In genomic region chr5:31241522-31242034, GRCm38 (mm10) we compare ENCODE assay signal across 7 mouse cellular contexts. TPM values are rescaled to one million over a fixed set of nuclear protein-coding genes. Genes with fewer than 3 reads are reported as not detected.
DNase-seq lines count a peak whose midpoint lies in the region; ATAC-seq lines count a peak whose summit lies in the region.

No protein-coding gene starts in this region.

- H3K9ac ChIP-seq in limb, embryonic 13.5 days: peak overlapping the region; percentile 98
- peak overlapping the region; percentile 99 for H3K9ac ChIP-seq in stomach, embryonic 15.5 days

- H3K27me3 ChIP-seq in megakaryocyte, embryonic 14.5 days (replicated peaks): peaks cover 2% of the 10 kb centered on the region
- H3K27me3 ChIP-seq in erythroblast, embryonic 14.5 days (ENCODE audit: control insufficient read depth): peaks cover 2% of the 10 kb centered on the region; the same call in 1 of the 2 replicates
- H3K27me3 ChIP-seq in limb, embryonic 13.5 days: no peaks in the 10 kb centered on the region
- no peaks in the 10 kb centered on the region for H3K27me3 ChIP-seq in stomach, embryonic 15.5 days (replicated peaks)

- peaks cover 4% of the 10 kb centered on the region for H3K9me3 ChIP-seq in megakaryocyte, embryonic 14.5 days
- H3K9me3 ChIP-seq in erythroblast, embryonic 14.5 days (ENCODE audit: control insufficient read depth, low read length): no peaks in the 10 kb centered on the region
- no peaks in the 10 kb centered on the region for H3K9me3 ChIP-seq in limb, embryonic 13.5 days
- H3K9me3 ChIP-seq in stomach, embryonic 15.5 days: no peaks in the 10 kb centered on the region

- peak overlapping the region; percentile 95 for H3K4me3 ChIP-seq in megakaryocyte, embryonic 14.5 days (replicated peaks)
- H3K4me3 ChIP-seq in erythroblast, embryonic 14.5 days (replicated peaks): peak overlapping the region; percentile 94
- H3K4me3 ChIP-seq in limb, embryonic 13.5 days: peak overlapping the region; percentile 91
- H3K4me3 ChIP-seq in stomach, embryonic 15.5 days (replicated peaks): peak overlapping the region; percentile 98

- H3K4me1 ChIP-seq in megakaryocyte, embryonic 14.5 days: peaks cover 38% of the 10 kb centered on the region
- H3K4me1 ChIP-seq in erythroblast, embryonic 14.5 days (ENCODE audit: control insufficient read depth): peaks cover 29% of the 10 kb centered on the region
- H3K4me1 ChIP-seq in limb, embryonic 13.5 days: peaks cover 9% of the 10 kb centered on the region
- peaks cover 2% of the 10 kb centered on the region; the same call in 1 of the 2 replicates for H3K4me1 ChIP-seq in stomach, embryonic 15.5 days

- peak overlapping the region; percentile 93 for H3K4me2 ChIP-seq in limb, embryonic 13.5 days (replicated peaks)
- H3K4me2 ChIP-seq in stomach, embryonic 15.5 days: peak overlapping the region; percentile 75

- no peak for ATAC-seq in megakaryocyte, adult 5-6 weeks (ENCODE audit: poor library complexity, severe bottlenecking)
- no peak for ATAC-seq in limb, embryonic 13.5 days (ENCODE audit: low FRiP score, low read depth)
- ATAC-seq in stomach, embryonic 15.5 days (ENCODE audit: insufficient read depth, low FRiP score, low read depth): no peak
- no peak for ATAC-seq in monocyte, adult 5-6 weeks (replicated peaks; ENCODE audit: insufficient number of reproducible peaks, low FRiP score, low TSS enrichment, poor library complexity, severe bottlenecking)

- no peak for DNase-seq in spleen, postnatal 14 days (ENCODE audit: low spot score in 2 of 2)

- WGBS in limb, embryonic 13.5 days: under 1% methylated on average over 13 of the region's 13 CpGs
- WGBS in stomach, embryonic 15.5 days: under 1% methylated on average over 13 of the region's 13 CpGs

- H3K27ac ChIP-seq in limb, embryonic 13.5 days: peak overlapping the region; percentile 98
- peak overlapping the region; percentile 99 for H3K27ac ChIP-seq in stomach, embryonic 15.5 days

- H3K36me3 ChIP-seq in megakaryocyte, embryonic 14.5 days (replicated peaks; ENCODE audit: low read length): peaks cover 37% of the 10 kb centered on the region
- H3K36me3 ChIP-seq in erythroblast, embryonic 14.5 days (ENCODE audit: control insufficient read depth): peaks cover 31% of the 10 kb centered on the region
- peaks cover 30% of the 10 kb centered on the region for H3K36me3 ChIP-seq in limb, embryonic 13.5 days
- H3K36me3 ChIP-seq in stomach, embryonic 15.5 days: peaks cover 16% of the 10 kb centered on the region; the same call in 1 of the 2 replicates

RNA-seq across cellular contexts. Expression of gene Gm9970, which starts 0.5 kb away (rescaled TPM):
- polyA plus RNA-seq in megakaryocyte, embryonic 14.5 days (2012; ENCODE audit: insufficient read depth, low replicate concordance): not detected in 2 replicates
- not detected in 2 replicates for total RNA-seq in megakaryocyte, adult 5-6 weeks (2015)
- total RNA-seq in megakaryocyte, adult 5-6 weeks (2017): not detected in 2 replicates
- not detected in 2 replicates for polyA plus RNA-seq in erythroblast, embryonic 14.5 days (2012)
- polyA plus RNA-seq in limb, embryonic 13.5 days (2015; fragmentation: Nextera tagmentation; extraction: Ambion mirVana): 0.38 and 0.48 TPM in 2 replicates
- 0.44 and 0.53 TPM in 2 replicates for polyA plus RNA-seq in stomach, embryonic 15.5 days (2015; fragmentation: Nextera tagmentation; extraction: Ambion mirVana)
- total RNA-seq in monocyte, adult 5-6 weeks (2017): not detected in 3 replicates

RNA-seq across cellular contexts. Expression of gene Nrbp1, which starts 0.9 kb away (rescaled TPM):
- polyA plus RNA-seq in megakaryocyte, embryonic 14.5 days (2012; ENCODE audit: insufficient read depth, low replicate concordance): 25.6 and 48.2 TPM in 2 replicates
- total RNA-seq in megakaryocyte, adult 5-6 weeks (2015): 57.2 and 64.1 TPM in 2 replicates
- total RNA-seq in megakaryocyte, adult 5-6 weeks (2017): 112 and 114 TPM in 2 replicates
- polyA plus RNA-seq in erythroblast, embryonic 14.5 days (2012): 2.3 and 2.6 TPM in 2 replicates
- 165 and 166 TPM in 2 replicates for polyA plus RNA-seq in limb, embryonic 13.5 days (2015; fragmentation: Nextera tagmentation; extraction: Ambion mirVana)
- 140 and 141 TPM in 2 replicates for polyA plus RNA-seq in stomach, embryonic 15.5 days (2015; fragmentation: Nextera tagmentation; extraction: Ambion mirVana)
- total RNA-seq in monocyte, adult 5-6 weeks (2017): 322 to 390 TPM (median 323 TPM) in 3 replicates

RNA-seq across cellular contexts. Expression of gene Krtcap3, which starts 9.9 kb away (rescaled TPM):
- 0.48 TPM in 1 of 2 replicates, not detected in the other for polyA plus RNA-seq in megakaryocyte, embryonic 14.5 days (2012; ENCODE audit: insufficient read depth, low replicate concordance)
- 5.1 and 5.4 TPM in 2 replicates for total RNA-seq in megakaryocyte, adult 5-6 weeks (2015)
- 3.6 and 6.7 TPM in 2 replicates for total RNA-seq in megakaryocyte, adult 5-6 weeks (2017)
- 0.06 and 0.14 TPM in 2 replicates for polyA plus RNA-seq in erythroblast, embryonic 14.5 days (2012)
- polyA plus RNA-seq in limb, embryonic 13.5 days (2015; fragmentation: Nextera tagmentation; extraction: Ambion mirVana): 16.1 and 21.3 TPM in 2 replicates
- 65.4 and 66.6 TPM in 2 replicates for polyA plus RNA-seq in stomach, embryonic 15.5 days (2015; fragmentation: Nextera tagmentation; extraction: Ambion mirVana)
- total RNA-seq in monocyte, adult 5-6 weeks (2017): 2.5 to 14.9 TPM (median 12.9 TPM) in 3 replicates

RNA-seq across cellular contexts. Expression of gene Ppm1g, which starts 21.1 kb away (rescaled TPM):
- 188 and 232 TPM in 2 replicates for polyA plus RNA-seq in megakaryocyte, embryonic 14.5 days (2012; ENCODE audit: insufficient read depth, low replicate concordance)
- 54.8 and 69.0 TPM in 2 replicates for total RNA-seq in megakaryocyte, adult 5-6 weeks (2015)
- total RNA-seq in megakaryocyte, adult 5-6 weeks (2017): 107 and 121 TPM in 2 replicates
- polyA plus RNA-seq in erythroblast, embryonic 14.5 days (2012): 31.4 and 40.0 TPM in 2 replicates
- polyA plus RNA-seq in limb, embryonic 13.5 days (2015; fragmentation: Nextera tagmentation; extraction: Ambion mirVana): 131 and 133 TPM in 2 replicates
- polyA plus RNA-seq in stomach, embryonic 15.5 days (2015; fragmentation: Nextera tagmentation; extraction: Ambion mirVana): 124 and 125 TPM in 2 replicates
- 124 to 184 TPM (median 154 TPM) in 3 replicates for total RNA-seq in monocyte, adult 5-6 weeks (2017)

RNA-seq across cellular contexts. Expression of gene Zfp513, which starts 39.5 kb away (rescaled TPM):
- polyA plus RNA-seq in megakaryocyte, embryonic 14.5 days (2012; ENCODE audit: insufficient read depth, low replicate concordance): 34.2 and 67.1 TPM in 2 replicates
- total RNA-seq in megakaryocyte, adult 5-6 weeks (2015): 8.9 and 10.1 TPM in 2 replicates
- 7.2 and 8.1 TPM in 2 replicates for total RNA-seq in megakaryocyte, adult 5-6 weeks (2017)
- 2.5 TPM in 2 replicates for polyA plus RNA-seq in erythroblast, embryonic 14.5 days (2012)
- polyA plus RNA-seq in limb, embryonic 13.5 days (2015; fragmentation: Nextera tagmentation; extraction: Ambion mirVana): 10.9 and 11.0 TPM in 2 replicates
- 8.6 and 9.8 TPM in 2 replicates for polyA plus RNA-seq in stomach, embryonic 15.5 days (2015; fragmentation: Nextera tagmentation; extraction: Ambion mirVana)
- total RNA-seq in monocyte, adult 5-6 weeks (2017): 13.8 to 18.5 TPM (median 16.0 TPM) in 3 replicates

Comparison
In these comparisons a context has a peak if more than half of its experiments do, and no peak if none do; other contexts are left out.
1. RNA of gene Krtcap3, which starts 9.9 kb away (polyA plus RNA-seq): 65.4 to 66.6 TPM in stomach, embryonic 15.5 days and 16.1 to 21.3 TPM in limb, embryonic 13.5 days; 0.48 TPM in megakaryocyte, embryonic 14.5 days and 0.06 to 0.14 TPM in erythroblast, embryonic 14.5 days; every median in the first group is over 10 times any median in the second.
2. Peak in every context shown above with its lines, with median percentiles within 50 percentile points of each other: H3K4me3 ChIP-seq.